Mouse (Mus musculus) left cerebral cortex, postnatal 10 days (tissue): ENCODE results near the gene Kcnj4. TPM values are rescaled to one million over a fixed set of nuclear protein-coding genes. Genes with fewer than 3 reads are reported as not detected.

Experiments
- DNase-seq, 2 experiments: peaks; one replicate each; pipeline ENCODE4 v3.0.0; 2021 to 2022; ENCODE audit warnings: low spot score in 2 of 2, mixed read lengths in 1 of 2; ENCODE audit errors: extremely low spot score in 1 of 2
- intact Hi-C: fragments of 180-260 bp; cut with DNase I; formaldehyde crosslinking; loops from one replicate; pipeline ENCODE4 v1.15.1; 2025
- microRNA-seq: library from miRNA; unstranded; fragments of <30 nt; microRNA quantifications from one replicate; pipeline ENCODE4 v1.2.0, GENCODE M21; 2022
- total RNA-seq, 2 experiments: library from RNA; stranded (reverse); gene quantifications; 2 replicates each; pipeline ENCODE4 v1.2.3; 2021

The Kcnj4 gene
- total RNA-seq, 2 experiments from 2014 or later, result 116 to 124 TPM

GRCm38 (mm10) chr15:79438816-79439215, 66.2 kb downstream of the Kcnj4 start:
- no peak for DNase-seq
- intact Hi-C loops, result no loop called here

- DNase-seq, result peak in 1 of 2 experiments; percentile 58
- intact Hi-C loops, result no loop called here
These were observed 66.7 kb downstream of the Kcnj4 start for GRCm38 (mm10) chr15:79438209-79438810.

GRCm38 (mm10) chr15:79437541-79438208, 67.4 kb downstream of the Kcnj4 start:
- DNase-seq, result no peak
- intact Hi-C loops, result no loop called here

GRCm38 (mm10) chr15:79436481-79436921, 68.5 kb downstream of the Kcnj4 start:
- no peak for DNase-seq
- intact Hi-C loops, result no loop called here

- intact Hi-C loops, result no loop called here
- DNase-seq, result no peak
These were observed 69.8 kb downstream of the Kcnj4 start for GRCm38 (mm10) chr15:79435191-79435671.

Small RNAs within 50 kb of the gene (microRNA-seq; reads per million reads assigned to microRNA genes)
- gene Gm44302, result not detected

Other genes with a start within 250 kb of the Kcnj4 start
- 1 to 10 TPM; 7.0 to 9.1 TPM for gene Baiap2l2, start 219.7 kb downstream of the Kcnj4 start, total RNA-seq
- 10 to 100 TPM; 21.9 to 22.3 TPM for gene Pla2g6, start 176.9 kb downstream of the Kcnj4 start, total RNA-seq
- gene Maff, start 158.6 kb downstream of the Kcnj4 start, total RNA-seq, result 1 to 10 TPM; 1.3 to 3.1 TPM
- 10 to 100 TPM; 51.2 to 54.0 TPM for gene Tmem184b, start 101.7 kb downstream of the Kcnj4 start, total RNA-seq
- gene Csnk1e, start 49.7 kb downstream of the Kcnj4 start, total RNA-seq, result 100 to 1,000 TPM; 181 to 198 TPM
- gene Kdelr3, start 11.2 kb upstream of the Kcnj4 start, total RNA-seq, result 1 to 10 TPM; 1.4 to 1.6 TPM
- gene Ddx17, start 41.5 kb upstream of the Kcnj4 start, total RNA-seq, result 100 to 1,000 TPM; 381 TPM
- gene Dmc1, start 99.9 kb upstream of the Kcnj4 start, total RNA-seq, result 1 to 10 TPM; 1.0 to 1.4 TPM
- 10 to 100 TPM; 10.4 to 10.6 TPM for gene Fam227a, start 153.7 kb upstream of the Kcnj4 start, total RNA-seq
- gene Cby1, start 154.0 kb upstream of the Kcnj4 start, total RNA-seq, result 10 to 100 TPM; 54.5 to 61.0 TPM
- gene Tomm22, start 165.6 kb upstream of the Kcnj4 start, total RNA-seq, result 100 to 1,000 TPM; 108 to 112 TPM
- 10 to 100 TPM; 43.7 to 46.1 TPM for gene Josd1, start 182.7 kb upstream of the Kcnj4 start, total RNA-seq
- gene Gtpbp1, start 185.6 kb upstream of the Kcnj4 start, total RNA-seq, result 10 to 100 TPM; 44.9 to 48.5 TPM
- gene Sun2, start 237.3 kb upstream of the Kcnj4 start, total RNA-seq, result 10 to 100 TPM; 14.9 to 20.2 TPM